Mouse (Mus musculus): ENCODE data around the gene Ptk6.
"Not testable (repeated sequence)": the region's sequence is repeated elsewhere in the genome, so short reads cannot be mapped to it uniquely, and the experiment has no call there.

DNA sequence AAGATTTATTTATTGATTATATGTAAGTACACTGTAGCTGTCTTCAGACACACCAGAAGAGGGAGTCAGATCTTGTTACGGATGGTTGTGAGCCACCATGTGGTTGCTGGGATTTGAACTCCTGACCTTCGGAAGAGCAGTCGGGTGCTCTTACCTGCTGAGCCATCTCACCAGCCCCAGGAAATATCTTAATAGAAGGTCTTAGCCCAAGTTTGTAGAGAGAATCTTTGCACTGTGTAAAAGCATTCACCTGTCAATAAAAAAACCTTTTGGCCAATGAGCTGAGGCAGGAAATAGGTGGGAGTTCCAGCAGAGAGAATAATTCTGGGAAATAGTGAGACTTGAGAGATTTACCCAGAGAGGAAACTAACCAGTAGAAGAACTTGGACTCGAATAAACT, 11.2 kb downstream of the Ptk6 start:
- not testable (repeated sequence) for TF ChIP-seq CTCF (IDR thresholded peaks at IDR 0.05; ENCODE audit: low read depth, low read length); GATA1 (IDR thresholded peaks at IDR 0.05; ENCODE audit: borderline replicate concordance, low read length); TAL1 (conservative IDR thresholded peaks at IDR 0.05; ENCODE audit: low read depth, low read length)

Data from G1E (cell line).